Mouse (Mus musculus) midbrain, postnatal 0 days (tissue): ENCODE results near the gene Ninj2. TPM values are rescaled to one million over a fixed set of nuclear protein-coding genes. Genes with fewer than 3 reads are reported as not detected.

Source experiments
- ATAC-seq: fragments of 200-750 bp; cut with Nextera tagmentation; 2 replicates; pipeline ENCODE4 v1.8.0; 2017; ENCODE audit warnings: moderate number of reproducible peaks, mild to moderate bottlenecking, moderate TSS enrichment, moderate library complexity; ENCODE audit not compliant: low FRiP score
- DNase-seq: peaks from one replicate; pipeline ENCODE4 v3.0.0-alpha.2; 2015; ENCODE audit warnings: low spot score
- H3K27ac ChIP-seq: fragments of 300-500 bp; sonication (generic); 2 replicates; pipeline ENCODE4 v1.5.1; 2014; ENCODE audit warnings: low read depth, mild to moderate bottlenecking, low read length, mixed read lengths
- H3K27me3 ChIP-seq: fragments of 300-500 bp; sonication (generic); 2 replicates; pipeline ENCODE4 v1.6.1; 2014; ENCODE audit warnings: low read length, control low read depth, mixed read lengths; ENCODE audit not compliant: insufficient read depth
- H3K36me3 ChIP-seq: fragments of 300-500 bp; sonication (generic); 2 replicates; pipeline ENCODE4 v1.6.1; 2014; ENCODE audit warnings: low read length, control low read depth, mixed read lengths; ENCODE audit not compliant: insufficient read depth
- H3K4me1 ChIP-seq: fragments of 300-500 bp; sonication (generic); 2 replicates; pipeline ENCODE4 v1.6.1; 2014; ENCODE audit warnings: mild to moderate bottlenecking, control low read depth, antibody characterized with exemption, low read length, mixed read lengths; ENCODE audit not compliant: insufficient read depth
- H3K4me2 ChIP-seq: fragments of 300-500 bp; sonication (generic); 2 replicates; pipeline ENCODE4 v1.6.1; 2014; ENCODE audit warnings: low read depth, mild to moderate bottlenecking, low read length, mixed read lengths; ENCODE audit not compliant: poor library complexity, severe bottlenecking
- H3K4me3 ChIP-seq: fragments of 300-500 bp; sonication (generic); 2 replicates; pipeline ENCODE4 v1.5.1; 2014; ENCODE audit warnings: low read depth, mild to moderate bottlenecking, low read length, moderate library complexity
- H3K9ac ChIP-seq: fragments of 300-500 bp; sonication (generic); replicated peaks from 2 replicates; pipeline ENCODE4 v1.6.1; 2014; ENCODE audit warnings: mild to moderate bottlenecking, low read length, moderate library complexity, mixed read lengths; ENCODE audit not compliant: poor library complexity, severe bottlenecking
- H3K9me3 ChIP-seq: fragments of 300-500 bp; sonication (generic); 2 replicates; pipeline ENCODE4 v1.6.1; 2016; ENCODE audit warnings: low read length, control low read depth
- CTCF ChIP-seq: IDR thresholded peaks from 2 replicates; pipeline ENCODE4 v1.5.1; 2016; ENCODE audit warnings: antibody characterized with exemption, mild to moderate bottlenecking
- WGBS: fragments of 180-500 bp; shearing (Covaris S2); extraction: QIAGEN DNeasy Blood & Tissue Kit; methylation state at CpG from one replicate; pipeline ENCODE4 v1.1.7; 2014; 5-methylcytosine and 5-hydroxymethylcytosine counted together
- polyA plus RNA-seq: library from polyadenylated mRNA; unstranded; fragments of >200 nt; fragmentation: Nextera tagmentation; extraction: Ambion mirVana; gene quantifications from 2 replicates; pipeline ENCODE4 v1.2.1, GENCODE M21; 2015
- total RNA-seq: library from RNA; depleted of rRNA; stranded (reverse); fragments of >200 nt; gene quantifications from 2 replicates; pipeline ENCODE4 v1.2.3, GENCODE M21; 2014

Ninj2 gene
- total and polyA plus RNA-seq, 2 experiments from 2014 or later = not detected

GRCm38 (mm10) chr6:120188376-120189235 lies 95.5 kb downstream of the Ninj2 start:
- 16% methylated on average over 24 of the region's 24 CpGs for WGBS
- Histone ChIP-seq H3K4me3 (no peak overlapping the region), H3K36me3 (no peaks in the 10 kb centered on the region), H3K27me3 (peaks cover 6% of the 10 kb centered on the region; the same call in 1 of the 2 replicates), H3K27ac (no peak overlapping the region), H3K9ac (no peak overlapping the region), H3K4me1 (no peaks in the 10 kb centered on the region), H3K9me3 (no peaks in the 10 kb centered on the region), H3K4me2 (no peak overlapping the region)
- DNase-seq = no peak
- no peak for ATAC-seq
- peak; percentile 18; the same call in 1 of the 2 replicates for TF ChIP-seq CTCF

- Histone ChIP-seq H3K27me3 (peaks cover 6% of the 10 kb centered on the region; the same call in 1 of the 2 replicates), H3K36me3 (no peaks in the 10 kb centered on the region), H3K4me3 (no peak overlapping the region), H3K9ac (no peak overlapping the region), H3K4me1 (no peaks in the 10 kb centered on the region), H3K9me3 (no peaks in the 10 kb centered on the region), H3K4me2 (no peak overlapping the region), H3K27ac (no peak overlapping the region)
- no peak for TF ChIP-seq CTCF
- no peak for DNase-seq
- no peak for ATAC-seq
- 87% methylated on average over 5 of the region's 5 CpGs for WGBS
Observed at GRCm38 (mm10) chr6:120189287-120189686, 96.1 kb downstream of the Ninj2 start.

GRCm38 (mm10) chr6:120190365-120190764 lies 97.2 kb downstream of the Ninj2 start:
- ATAC-seq = no peak
- Histone ChIP-seq H3K4me1 (no peaks in the 10 kb centered on the region), H3K27me3 (peaks cover 6% of the 10 kb centered on the region; the same call in 1 of the 2 replicates), H3K9ac (no peak overlapping the region), H3K4me2 (no peak overlapping the region), H3K4me3 (no peak overlapping the region), H3K27ac (no peak overlapping the region), H3K9me3 (no peaks in the 10 kb centered on the region), H3K36me3 (no peaks in the 10 kb centered on the region)
- TF ChIP-seq CTCF = no peak
- WGBS = 97% methylated on average over 4 of the region's 4 CpGs
- DNase-seq = no peak

GRCm38 (mm10) chr6:120190912-120191311 lies 97.8 kb downstream of the Ninj2 start:
- TF ChIP-seq CTCF = no peak
- WGBS = 78% methylated on average over 4 of the region's 4 CpGs

GRCm38 (mm10) chr6:120191396-120192170 lies 98.4 kb downstream of the Ninj2 start:
- 65% methylated on average over 7 of the region's 7 CpGs for WGBS
- Histone ChIP-seq H3K4me2 (no peak overlapping the region), H3K9ac (no peak overlapping the region), H3K4me1 (no peaks in the 10 kb centered on the region), H3K27ac (no peak overlapping the region), H3K9me3 (no peaks in the 10 kb centered on the region), H3K36me3 (no peaks in the 10 kb centered on the region), H3K4me3 (no peak overlapping the region), H3K27me3 (peaks cover 6% of the 10 kb centered on the region; the same call in 1 of the 2 replicates)
- no peak for ATAC-seq
- DNase-seq = no peak
- no peak for TF ChIP-seq CTCF

More at GRCm38 (mm10) chr6:120190912-120191311, 97.8 kb downstream of the Ninj2 start:
- ATAC-seq (no peak), DNase-seq (no peak)
- no peak overlapping the region for H3K4me3 ChIP-seq
- no peaks in the 10 kb centered on the region for H3K4me1 ChIP-seq
- no peak overlapping the region for H3K27ac ChIP-seq
- no peak overlapping the region for H3K4me2 ChIP-seq
- no peak overlapping the region for H3K9ac ChIP-seq
- no peaks in the 10 kb centered on the region for H3K36me3 ChIP-seq
- no peaks in the 10 kb centered on the region for H3K9me3 ChIP-seq
- H3K27me3 ChIP-seq = peaks cover 6% of the 10 kb centered on the region; the same call in 1 of the 2 replicates
